Mouse (Mus musculus) megakaryocyte, embryonic 14.5 days (primary cell): ENCODE results near the gene Klhl18. TPM values are rescaled to one million over a fixed set of nuclear protein-coding genes. Genes with fewer than 3 reads are reported as not detected.
A peak's percentile ranks its signal among the peaks of the same experiment; 100 is the strongest.
"Not testable (repeated sequence)": the region's sequence is repeated elsewhere in the genome, so short reads cannot be mapped to it uniquely, and the experiment has no call there.

Experiments used
- H3K27me3 ChIP-seq: replicated peaks from 2 replicates; pipeline ENCODE3; 2012; ENCODE audit warnings: inconsistent platforms
- H3K36me3 ChIP-seq: replicated peaks from 2 replicates; pipeline ENCODE3; 2012; ENCODE audit warnings: low read length, inconsistent platforms, mixed read lengths
- H3K4me1 ChIP-seq: 2 replicates; pipeline ENCODE4 v1.6.1; 2012; ENCODE audit warnings: inconsistent platforms
- H3K4me3 ChIP-seq: replicated peaks from 2 replicates; pipeline ENCODE3; 2012; ENCODE audit warnings: moderate library complexity, mild to moderate bottlenecking, inconsistent platforms
- H3K9me3 ChIP-seq: 2 replicates; pipeline ENCODE4 v1.6.1; 2012; ENCODE audit warnings: inconsistent platforms
- FLI1 ChIP-seq: IDR thresholded peaks from 2 replicates; pipeline ENCODE4 v1.6.1; 2012; ENCODE audit warnings: low read length, inconsistent platforms, mixed read lengths
- GATA1 ChIP-seq: IDR thresholded peaks from 3 replicates; pipeline ENCODE4 v1.6.1; 2012; ENCODE audit warnings: mixed read lengths, low read length, inconsistent platforms, borderline replicate concordance
- polyA plus RNA-seq: library from polyadenylated mRNA; stranded (reverse); fragments of >175 nt; gene quantifications from 2 replicates; pipeline ENCODE4 v1.2.3, GENCODE M21; 2012; ENCODE audit warnings: low replicate concordance; ENCODE audit not compliant: insufficient read depth

Klhl18 gene
- polyA plus RNA-seq, 1 experiment: 10.0 TPM

- TF ChIP-seq GATA1: no peak
- no peak for TF ChIP-seq FLI1
- H3K36me3 ChIP-seq: peaks cover 82% of the 10 kb centered on the region
Measured at GRCm38 (mm10) chr9:110400650-110401049, 75.8 kb downstream of the Klhl18 start.

GRCm38 (mm10) chr9:110393295-110393694 is 83.2 kb downstream of the Klhl18 start:
- Histone ChIP-seq H3K4me3 (no peak overlapping the region), H3K36me3 (peaks cover 98% of the 10 kb centered on the region), H3K9me3 (no peaks in the 10 kb centered on the region), H3K4me1 (peaks cover 19% of the 10 kb centered on the region), H3K27me3 (no peaks in the 10 kb centered on the region)
- TF ChIP-seq GATA1 (no peak), FLI1 (no peak)

More at GRCm38 (mm10) chr9:110400650-110401049, 75.8 kb downstream of the Klhl18 start:
- no peaks in the 10 kb centered on the region for H3K9me3 ChIP-seq
- H3K27me3 ChIP-seq: no peaks in the 10 kb centered on the region
- no peak overlapping the region for H3K4me3 ChIP-seq
- peaks cover 44% of the 10 kb centered on the region for H3K4me1 ChIP-seq

GRCm38 (mm10) chr9:110390843-110391242 is 85.7 kb downstream of the Klhl18 start:
- Histone ChIP-seq H3K4me3 (no peak overlapping the region), H3K36me3 (peaks cover 99% of the 10 kb centered on the region), H3K9me3 (no peaks in the 10 kb centered on the region), H3K4me1 (peaks cover 15% of the 10 kb centered on the region), H3K27me3 (no peaks in the 10 kb centered on the region)
- no peak for TF ChIP-seq FLI1
- TF ChIP-seq GATA1: no peak

- TF ChIP-seq FLI1 (no peak), GATA1 (no peak)
- peaks cover 99% of the 10 kb centered on the region for H3K36me3 ChIP-seq
- no peaks in the 10 kb centered on the region for H3K9me3 ChIP-seq
- H3K27me3 ChIP-seq: no peaks in the 10 kb centered on the region
- H3K4me1 ChIP-seq: peaks cover 6% of the 10 kb centered on the region
- no peak overlapping the region for H3K4me3 ChIP-seq
Measured at GRCm38 (mm10) chr9:110388011-110388410, 88.5 kb downstream of the Klhl18 start.

GRCm38 (mm10) chr9:110384369-110384929 is 92.0 kb downstream of the Klhl18 start:
- Histone ChIP-seq H3K4me3 (no peak overlapping the region), H3K27me3 (no peaks in the 10 kb centered on the region), H3K4me1 (no peaks in the 10 kb centered on the region; the same call in 1 of the 2 replicates), H3K36me3 (peaks cover 97% of the 10 kb centered on the region), H3K9me3 (no peaks in the 10 kb centered on the region)
- TF ChIP-seq FLI1 (no peak), GATA1 (no peak)

- H3K9me3 ChIP-seq: no peaks in the 10 kb centered on the region
- no peaks in the 10 kb centered on the region for H3K27me3 ChIP-seq
- TF ChIP-seq FLI1 (no peak), GATA1 (no peak)
- peaks cover 97% of the 10 kb centered on the region for H3K36me3 ChIP-seq
- no peak overlapping the region for H3K4me3 ChIP-seq
- H3K4me1 ChIP-seq: no peaks in the 10 kb centered on the region
Measured at GRCm38 (mm10) chr9:110381292-110381691, 95.2 kb downstream of the Klhl18 start.

GRCm38 (mm10) chr9:110380662-110381061 is 95.8 kb downstream of the Klhl18 start:
- no peaks in the 10 kb centered on the region for H3K9me3 ChIP-seq
- no peaks in the 10 kb centered on the region for H3K27me3 ChIP-seq
- no peaks in the 10 kb centered on the region for H3K4me1 ChIP-seq
- H3K4me3 ChIP-seq: peak overlapping the region; percentile 2
- peaks cover 97% of the 10 kb centered on the region for H3K36me3 ChIP-seq
- TF ChIP-seq FLI1 (no peak), GATA1 (no peak)

- TF ChIP-seq GATA1: no peak
- TF ChIP-seq FLI1: no peak
- Histone ChIP-seq H3K9me3 (no peaks in the 10 kb centered on the region), H3K27me3 (no peaks in the 10 kb centered on the region), H3K4me1 (no peaks in the 10 kb centered on the region), H3K36me3 (peaks cover 93% of the 10 kb centered on the region), H3K4me3 (no peak overlapping the region)
Measured at GRCm38 (mm10) chr9:110379361-110379760, 97.1 kb downstream of the Klhl18 start.

- H3K4me3 ChIP-seq, H3K27me3 ChIP-seq, H3K9me3 ChIP-seq, H3K4me1 ChIP-seq: not testable (repeated sequence)
- peaks cover 93% of the 10 kb centered on the region for H3K36me3 ChIP-seq
Measured at GRCm38 (mm10) chr9:110377655-110378054, 98.8 kb downstream of the Klhl18 start.

Other genes starting within 250 kb of the Klhl18 start
- 0.19 and 0.34 TPM in 2 replicates for gene Cspg5, start 232.9 kb downstream of the Klhl18 start, polyA plus RNA-seq
- 4.5 and 9.2 TPM in 2 replicates for gene Elp6, start 171.5 kb downstream of the Klhl18 start, polyA plus RNA-seq
- 71.5 and 343 TPM in 2 replicates for gene Scap, start 143.4 kb downstream of the Klhl18 start, polyA plus RNA-seq
- gene Ptpn23, start 68.5 kb downstream of the Klhl18 start, polyA plus RNA-seq: 62.2 and 88.1 TPM in 2 replicates
- 8.2 TPM in 1 of 2 replicates, not detected in the other for gene Ngp, start 56.9 kb downstream of the Klhl18 start, polyA plus RNA-seq
- gene Kif9, start 264 bp upstream of the Klhl18 start, polyA plus RNA-seq: 0.18 TPM in 1 of 2 replicates, not detected in the other
- gene Setd2, start 55.9 kb upstream of the Klhl18 start, polyA plus RNA-seq: 0.95 and 4.6 TPM in 2 replicates
- gene Nradd, start 147.8 kb upstream of the Klhl18 start, polyA plus RNA-seq: 6.7 and 12.4 TPM in 2 replicates
- 102 and 106 TPM in 2 replicates for gene Nbeal2, start 177.5 kb upstream of the Klhl18 start, polyA plus RNA-seq
- gene Ccdc12, start 179.8 kb upstream of the Klhl18 start, polyA plus RNA-seq: 77.7 and 537 TPM in 2 replicates